Mouse (Mus musculus) kidney, adult 8-10 months (tissue): ENCODE data around the gene Tasp1.

Source experiments
- DNase-seq, 2 experiments: peaks; one replicate each; pipeline ENCODE4 v3.0.0; 2022

Gene Tasp1

DNA sequence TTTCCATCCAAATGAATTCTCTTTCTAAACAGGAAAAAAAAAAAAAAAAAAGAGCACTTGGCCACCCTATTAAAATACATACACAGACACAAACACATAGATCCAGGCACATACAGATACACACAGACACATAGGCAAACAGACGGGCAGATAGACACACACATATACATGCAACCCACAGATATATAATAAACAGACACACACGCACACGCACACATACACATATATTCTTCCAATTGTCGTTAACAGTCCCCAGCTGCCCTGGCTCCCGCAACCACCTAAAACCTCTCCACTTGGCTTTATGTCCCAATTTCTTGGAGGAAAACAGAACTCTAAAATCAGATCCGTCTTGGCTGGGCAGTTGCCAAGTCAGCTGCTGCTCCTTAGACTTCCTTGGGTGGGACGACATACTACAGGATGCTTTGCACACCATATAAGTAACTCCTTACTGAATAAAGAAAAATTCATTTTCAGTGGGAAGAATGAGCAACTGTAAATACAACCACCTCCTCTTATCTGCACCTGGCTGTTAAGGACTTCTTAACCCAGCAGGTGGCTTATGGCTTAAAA lies 188.5 kb downstream of the Tasp1 start:
- DNase-seq, result no peak

DNA sequence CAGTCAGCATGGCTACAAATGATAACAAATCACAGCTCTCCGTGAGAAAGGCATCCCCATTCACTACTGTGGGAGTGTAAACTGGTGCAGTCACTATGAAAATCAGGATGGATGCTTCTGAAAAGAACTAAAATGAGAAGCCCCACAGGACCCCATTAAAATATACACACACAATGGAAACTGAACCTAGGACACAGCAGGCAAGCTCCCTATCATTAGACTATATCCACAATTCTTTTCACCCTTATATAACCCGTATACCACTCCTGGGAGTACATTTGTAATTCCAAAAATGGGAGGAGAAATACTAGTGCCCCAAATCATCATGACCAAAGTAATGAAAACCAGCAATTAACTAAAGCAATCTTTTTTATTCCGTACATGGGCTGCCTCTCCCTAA lies 190.7 kb downstream of the Tasp1 start:
- DNase-seq, result no peak

DNA sequence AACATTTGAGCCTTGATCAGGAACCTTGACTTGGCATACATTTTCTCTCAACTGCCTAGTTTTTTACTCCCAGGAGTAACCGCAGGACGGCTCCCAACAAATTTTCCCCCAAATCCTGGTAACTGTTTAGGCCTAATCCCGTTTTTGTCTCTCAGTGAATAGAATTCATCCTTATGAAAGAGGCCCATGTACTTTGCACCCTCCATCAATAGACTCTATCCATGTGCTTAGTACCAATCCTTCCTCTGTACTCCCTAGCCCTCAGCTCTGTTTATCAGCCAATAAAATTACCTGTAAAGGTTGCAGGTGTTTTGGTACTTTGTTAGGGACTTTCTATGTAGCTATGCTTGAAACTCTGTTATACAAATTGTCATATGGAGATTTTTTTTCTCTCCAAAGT lies 192.4 kb downstream of the Tasp1 start:
- no peak for DNase-seq

DNA sequence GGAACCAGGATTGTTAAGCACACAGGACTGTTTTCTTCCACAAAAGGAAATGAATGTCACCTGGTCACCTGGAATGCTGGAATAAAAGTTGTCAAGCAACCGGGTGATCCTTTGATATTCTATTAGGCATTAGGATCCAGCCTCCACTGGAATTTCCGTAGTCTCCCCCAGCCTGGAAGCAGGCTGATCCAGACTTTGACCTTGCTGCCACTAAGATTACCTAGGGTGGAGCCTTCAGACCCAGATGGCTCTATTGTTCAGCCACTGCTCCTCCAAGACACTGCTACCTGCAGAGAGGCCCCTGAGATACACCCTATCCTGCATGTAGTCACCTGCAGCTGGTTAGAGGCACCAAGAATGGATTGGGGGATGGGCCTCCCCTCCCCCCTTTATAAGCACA lies 192.8 kb downstream of the Tasp1 start:
- peak; percentile 11 to 40 for DNase-seq

DNA sequence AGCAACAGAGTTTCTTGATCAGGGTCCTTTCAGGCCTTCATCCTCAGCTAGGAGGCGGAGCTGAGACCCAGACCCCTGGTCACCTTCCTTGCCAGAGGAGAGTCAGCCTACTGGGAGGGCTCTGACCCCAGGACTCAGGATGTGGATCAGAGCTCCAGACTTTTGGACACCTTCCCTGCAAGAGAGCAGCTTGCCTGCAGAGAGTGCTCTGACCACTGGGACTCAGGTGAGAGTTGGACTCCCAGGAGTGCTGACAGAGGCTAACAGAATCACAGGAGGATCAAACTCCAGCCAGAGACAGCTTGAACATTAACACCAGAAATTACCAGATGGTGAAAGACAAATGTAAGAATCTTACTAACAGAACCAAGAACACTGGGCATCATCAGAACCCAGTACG lies 197.5 kb downstream of the Tasp1 start:
- DNase-seq, result peak; percentile 66 to 68

DNA sequence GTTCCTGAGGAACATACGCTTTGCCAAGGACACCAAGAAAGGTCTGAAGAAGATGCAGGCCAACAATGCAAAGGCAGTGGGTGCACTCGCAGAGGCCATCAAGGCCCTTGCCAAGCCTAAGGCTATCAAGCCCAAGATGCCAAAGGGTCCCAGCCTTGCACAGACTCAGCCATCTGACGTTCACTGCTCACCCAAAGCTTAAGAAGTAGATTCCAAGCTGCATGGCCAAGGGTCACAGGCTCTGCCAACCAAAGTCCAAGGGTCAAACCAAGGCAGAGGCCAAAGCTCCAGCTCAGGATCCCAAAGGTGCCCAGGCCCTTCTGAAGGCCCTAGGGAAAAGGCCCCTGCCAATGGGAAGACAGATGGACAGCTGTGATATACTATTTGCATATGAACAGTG lies 203.2 kb downstream of the Tasp1 start:
- peak; percentile 17 to 60 for DNase-seq

DNA sequence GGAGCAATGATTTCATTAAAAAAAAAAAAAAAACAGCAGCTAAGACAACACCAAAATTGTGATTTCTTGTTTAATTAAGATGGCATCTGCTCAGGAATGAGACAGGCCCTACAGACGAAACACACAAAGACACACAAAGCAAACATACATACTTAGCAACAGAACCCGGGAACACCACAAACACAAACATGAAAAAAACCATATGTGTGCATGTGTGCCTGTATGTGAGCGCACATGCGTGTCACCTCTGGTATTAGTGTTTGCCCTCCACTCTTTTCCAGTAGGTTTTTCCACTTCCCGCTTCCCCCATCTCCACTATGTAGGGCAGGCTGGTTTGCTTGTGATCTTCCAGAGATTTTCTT lies 206.5 kb downstream of the Tasp1 start:
- DNase-seq, result no peak

DNA sequence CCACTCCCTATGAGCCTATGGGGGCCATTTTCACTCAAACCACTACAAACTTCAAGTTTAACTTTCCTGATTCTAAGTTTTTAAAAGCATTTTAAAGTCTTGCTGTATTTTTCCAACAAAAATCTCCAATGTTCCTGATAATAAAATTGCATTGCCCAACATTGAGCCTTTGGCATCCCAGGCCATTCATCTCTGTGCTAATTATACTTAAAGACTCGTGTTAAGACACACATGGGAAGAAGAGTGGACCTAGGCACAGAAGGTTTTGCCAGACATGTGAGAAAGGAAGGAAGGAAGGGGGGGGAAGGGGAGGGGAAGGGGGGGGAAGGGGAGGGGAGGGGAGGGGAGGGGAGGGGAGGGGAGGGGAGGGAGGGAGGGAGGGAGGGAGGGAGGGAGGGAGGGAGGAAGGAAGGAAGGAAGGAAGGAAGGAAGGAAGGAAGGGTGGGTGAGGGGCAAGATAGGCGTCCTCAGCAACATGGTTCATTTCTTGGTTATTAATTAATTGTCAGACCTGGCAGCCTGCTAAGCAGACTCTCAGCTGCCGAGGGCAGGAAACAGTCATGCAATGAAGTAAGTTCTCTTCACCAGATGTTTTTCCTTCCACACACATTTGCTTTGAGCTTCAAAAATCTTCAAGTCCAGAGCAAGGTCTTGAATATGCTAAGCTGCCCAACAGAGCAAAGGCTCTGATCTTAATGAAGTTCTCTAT lies 207.0 kb downstream of the Tasp1 start:
- peak; percentile 36 to 44 for DNase-seq

DNA sequence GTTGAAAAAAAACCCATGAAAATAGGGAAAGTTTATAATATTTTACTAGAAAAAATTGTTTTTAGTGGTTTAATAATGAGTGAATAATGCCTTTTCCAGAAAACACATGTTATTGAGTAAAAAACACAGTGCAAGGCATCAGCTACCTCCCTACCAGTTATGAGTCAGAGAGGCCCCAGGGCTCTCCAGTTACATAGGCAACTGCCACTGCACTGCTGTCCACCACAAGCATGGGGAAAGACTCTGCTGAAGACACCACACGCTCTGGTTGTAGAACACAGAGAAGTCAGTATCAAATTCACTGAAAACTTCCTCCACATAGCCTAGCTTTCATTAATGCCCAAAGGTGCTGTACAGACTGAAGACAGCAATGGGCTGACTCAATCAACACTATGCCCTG lies 217.0 kb downstream of the Tasp1 start:
- DNase-seq, result no peak

DNA sequence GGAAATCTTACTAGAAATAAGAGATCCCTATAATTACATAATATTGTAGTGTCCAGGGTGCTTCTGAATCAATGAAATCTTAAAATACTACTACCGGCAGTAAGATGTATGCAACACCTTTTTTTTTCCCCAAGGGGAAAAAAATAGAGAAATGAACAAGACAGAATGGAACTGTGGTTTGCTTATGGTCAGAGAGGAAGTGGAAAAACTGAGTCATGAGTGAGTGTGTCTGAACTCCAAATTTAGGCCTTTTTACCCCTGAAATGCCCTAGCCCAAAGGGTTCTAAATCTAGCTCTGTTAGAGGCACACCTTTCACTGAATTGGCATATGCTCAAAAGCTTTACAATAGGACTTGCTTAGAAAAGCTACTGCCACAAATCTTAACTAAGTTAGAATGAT lies 225.2 kb downstream of the Tasp1 start:
- no peak for DNase-seq

DNA sequence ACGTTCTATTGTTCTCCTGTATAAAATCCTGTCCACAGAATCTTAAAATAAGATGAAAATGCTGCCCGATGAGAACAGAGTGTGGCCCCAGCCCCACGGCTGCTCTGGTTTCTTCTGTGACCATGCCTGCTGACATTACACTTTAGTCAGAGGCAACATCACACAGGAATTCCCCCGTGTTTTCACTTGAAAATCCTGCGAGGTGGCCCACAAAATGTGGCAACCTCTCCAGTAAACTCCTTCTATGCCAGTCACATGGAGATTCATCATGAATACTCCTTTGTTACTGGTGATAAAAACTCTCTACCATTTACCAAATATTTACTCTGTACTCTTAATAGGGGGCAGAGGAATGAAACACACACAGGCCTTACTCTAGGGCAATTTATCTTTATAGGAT lies 225.7 kb downstream of the Tasp1 start:
- DNase-seq, result no peak

DNA sequence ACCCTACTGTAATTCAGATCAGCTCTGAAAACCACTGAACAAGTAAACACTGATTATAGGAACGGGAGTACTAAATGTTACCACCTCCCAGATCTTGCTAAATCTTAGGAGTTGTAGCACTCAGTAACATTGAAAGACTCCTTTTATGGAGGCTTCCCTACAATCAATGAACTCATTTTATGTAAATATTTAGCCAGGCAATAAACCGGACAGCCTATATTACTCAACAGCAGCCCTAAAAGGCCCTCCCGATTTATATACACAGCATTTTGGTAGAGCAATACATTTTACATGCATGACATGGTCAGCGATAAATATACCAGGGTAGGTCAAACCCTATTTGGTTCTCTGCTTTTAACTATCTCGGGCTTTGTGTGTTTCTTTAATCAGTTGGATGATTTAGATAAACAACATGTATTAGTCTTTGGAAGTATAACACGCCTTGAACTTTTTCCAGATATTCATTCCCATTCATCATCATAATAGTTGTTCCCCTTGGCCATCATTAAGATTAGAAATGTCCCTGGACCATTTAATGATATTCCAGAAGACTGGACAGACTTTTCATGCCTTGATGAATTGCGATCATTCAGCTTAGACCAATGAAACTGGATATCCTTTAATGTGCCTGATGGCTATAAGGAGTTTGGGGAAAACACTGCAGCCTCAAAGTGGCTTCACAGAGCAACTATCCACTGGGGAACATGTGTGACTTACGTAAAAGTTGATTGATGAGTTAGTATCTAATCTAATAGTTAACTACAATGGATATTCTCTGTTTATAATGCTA lies 244.8 kb downstream of the Tasp1 start:
- no peak for DNase-seq

DNA sequence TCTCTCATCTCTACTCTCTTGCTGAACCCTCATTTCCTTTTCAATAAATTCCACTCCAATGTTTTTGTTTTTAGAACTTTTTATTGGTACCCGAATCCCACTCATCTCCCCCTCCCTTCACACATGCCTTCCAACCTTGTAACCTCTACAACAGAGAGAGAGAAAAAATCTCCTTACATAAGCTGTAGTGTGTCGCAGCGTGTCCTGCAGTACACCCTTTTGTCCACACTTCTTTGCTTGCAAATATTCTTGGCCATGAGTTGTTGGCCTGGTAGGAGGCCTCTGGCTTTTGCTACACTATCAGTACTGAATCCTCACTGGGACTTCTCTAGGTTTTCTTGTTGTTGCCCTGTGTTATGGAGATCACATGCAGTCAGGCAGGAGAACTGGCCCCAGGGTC lies 249.3 kb downstream of the Tasp1 start:
- no peak for DNase-seq

DNA sequence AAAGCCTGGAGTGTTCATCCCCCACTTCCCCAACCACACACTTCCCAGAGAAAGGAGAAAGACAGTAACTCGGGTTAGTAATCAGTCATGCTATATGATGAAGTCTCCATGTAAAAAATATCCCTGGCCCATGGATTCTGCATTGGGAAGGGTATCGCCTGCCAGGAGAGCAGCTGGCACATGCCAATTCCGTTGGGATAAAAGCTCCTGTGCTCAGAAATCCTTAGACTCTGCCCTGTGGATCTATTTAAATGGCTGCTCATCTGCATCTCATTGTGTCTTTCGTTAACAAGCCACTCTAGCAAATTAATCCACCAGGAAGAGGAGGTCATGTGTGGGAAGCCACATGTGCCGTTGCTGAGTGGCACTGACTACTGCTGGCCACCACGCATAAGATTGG lies 258.7 kb downstream of the Tasp1 start:
- DNase-seq, result no peak

DNA sequence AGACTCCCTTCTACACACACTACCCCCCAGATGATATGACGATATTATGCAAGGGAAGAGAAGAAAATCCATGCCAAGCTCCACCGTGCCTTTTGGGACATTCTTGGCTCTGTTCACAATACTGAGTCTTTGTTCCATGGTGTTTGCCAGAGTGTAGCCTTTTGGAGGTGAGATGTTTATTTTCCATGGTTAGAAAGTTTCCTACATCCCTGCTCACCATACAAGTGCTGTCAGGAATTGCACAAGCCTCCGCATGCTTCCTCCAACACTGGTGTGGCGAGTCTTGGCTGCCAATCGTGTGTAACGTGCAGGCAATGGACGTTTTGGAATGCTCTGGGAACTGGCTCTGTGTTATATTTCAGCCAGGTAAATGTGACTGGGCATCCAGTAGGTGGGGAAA lies 262.6 kb downstream of the Tasp1 start:
- no peak for DNase-seq

DNA sequence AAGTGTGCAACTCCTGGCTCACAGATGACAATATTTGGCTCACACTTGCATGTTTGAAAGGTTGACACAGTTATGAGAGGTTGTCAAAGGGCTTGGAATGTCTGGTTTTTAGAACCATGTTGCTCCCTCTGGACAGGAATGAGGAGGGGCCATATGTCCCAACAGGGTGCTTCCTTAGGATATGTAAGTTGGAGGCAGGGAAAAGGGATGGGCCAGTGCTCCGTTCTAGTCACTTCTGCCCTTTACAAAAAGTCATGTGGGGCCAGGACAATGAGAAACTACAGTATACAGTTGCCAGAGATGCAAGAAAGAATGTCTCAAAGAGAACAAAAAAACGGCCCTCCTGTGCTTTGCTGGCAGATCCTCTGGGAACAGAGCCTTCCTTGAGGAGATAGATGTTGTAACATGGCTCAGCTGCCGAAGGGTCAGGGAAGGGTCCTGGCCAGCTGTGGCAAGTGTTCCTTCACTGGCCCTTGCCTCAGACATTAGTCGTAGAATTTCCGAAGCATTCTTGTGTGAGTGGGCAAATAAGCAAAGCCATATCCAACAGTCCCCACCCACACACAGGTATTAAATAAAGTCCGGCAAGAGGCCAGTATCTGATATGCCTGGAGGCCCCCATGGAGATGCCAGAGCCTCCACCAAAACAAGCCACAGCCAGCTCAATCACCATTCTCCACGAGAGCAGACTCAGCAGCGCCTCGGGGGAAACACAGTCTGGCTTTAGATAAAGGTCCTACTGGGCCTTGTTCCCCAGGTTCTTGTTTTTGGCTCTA lies 274.1 kb downstream of the Tasp1 start:
- DNase-seq, result no peak

DNA sequence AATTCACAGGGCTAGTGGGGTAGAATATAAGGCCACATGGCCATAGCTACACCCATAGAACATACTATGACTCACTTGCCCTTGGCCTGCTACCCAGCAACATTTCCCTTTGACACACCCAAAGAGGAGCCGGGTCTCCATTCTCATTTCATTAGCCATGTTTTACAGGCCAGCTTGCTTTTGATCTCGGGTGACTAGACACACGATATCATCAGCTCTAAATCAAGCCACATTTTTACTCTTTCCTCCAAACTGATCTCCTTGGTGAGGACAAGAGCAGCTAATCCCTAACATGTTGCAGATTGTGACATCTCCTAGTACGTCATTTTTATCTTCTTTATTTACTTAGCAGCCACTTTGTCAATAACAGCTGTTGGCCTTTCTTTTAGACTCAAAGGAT lies 277.9 kb downstream of the Tasp1 start:
- no peak for DNase-seq

DNA sequence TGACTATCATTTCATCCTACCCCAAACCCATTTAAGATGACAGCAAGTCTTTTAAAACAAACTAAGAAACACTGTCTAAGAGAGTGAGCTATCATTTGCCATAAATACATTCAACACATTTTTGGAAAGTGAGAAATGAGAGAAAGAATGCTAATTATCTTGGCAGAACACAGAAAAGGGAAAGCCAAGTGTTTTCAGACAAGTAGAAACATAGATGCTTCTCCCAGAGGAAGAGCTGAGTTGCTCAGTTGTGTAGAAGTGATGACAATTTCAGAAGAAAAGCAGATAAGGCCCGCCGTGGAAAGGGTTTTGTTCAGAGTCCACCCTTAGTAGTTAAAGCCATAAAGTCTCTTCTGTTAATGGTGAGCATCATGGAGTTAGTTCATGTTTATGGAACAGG lies 281.7 kb downstream of the Tasp1 start:
- DNase-seq, result no peak

DNA sequence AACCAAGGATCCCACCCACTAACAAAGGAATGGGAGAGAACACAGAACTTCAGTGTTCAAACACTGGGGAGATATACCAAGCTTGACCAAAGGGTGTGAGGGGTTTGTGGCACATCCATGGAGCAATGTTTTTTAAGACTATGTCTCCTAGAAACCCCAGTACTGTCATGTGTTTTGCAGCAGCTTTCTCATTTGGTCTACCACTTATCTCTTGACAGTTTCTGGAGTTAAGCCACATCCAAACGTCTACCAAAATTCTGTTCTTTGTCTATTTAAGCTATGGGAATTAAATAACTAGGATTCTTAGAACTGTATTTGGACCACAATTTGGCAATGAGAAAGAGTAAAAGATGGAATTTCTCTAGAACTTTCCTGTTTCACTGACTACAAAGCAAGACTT lies 282.1 kb downstream of the Tasp1 start:
- DNase-seq, result no peak
